Mouse (Mus musculus) cortical plate, adult 2 months (tissue): ENCODE results near the gene Cd6. TPM values are rescaled to one million over a fixed set of nuclear protein-coding genes. Genes with fewer than 3 reads are reported as not detected.

ENCODE experiments used
- H3K27ac ChIP-seq: fragments of 200-500 bp; 2 replicates; pipeline ENCODE4 v1.5.1; 2012; ENCODE audit warnings: low read length, control low read depth, inconsistent platforms; ENCODE audit not compliant: insufficient read depth
- H3K4me1 ChIP-seq: fragments of 200-500 bp; 2 replicates; pipeline ENCODE4 v1.6.1; 2011; ENCODE audit warnings: low read length; ENCODE audit not compliant: control insufficient read depth, insufficient read depth
- H3K4me3 ChIP-seq: fragments of 200-500 bp; 2 replicates; pipeline ENCODE4 v1.5.1; 2011; ENCODE audit warnings: mild to moderate bottlenecking, low read length, control low read depth; ENCODE audit not compliant: insufficient read depth
- CTCF ChIP-seq: fragments of 200-500 bp; IDR thresholded peaks from 2 replicates; pipeline ENCODE4 v1.5.1; 2011; ENCODE audit warnings: mild to moderate bottlenecking, control low read depth, low read length; ENCODE audit not compliant: insufficient read depth; ENCODE audit errors: extremely low read depth
- POLR2A ChIP-seq: fragments of 200-500 bp; IDR thresholded peaks from 2 replicates; pipeline ENCODE4 v1.6.1; 2011; ENCODE audit warnings: mild to moderate bottlenecking, low read length, control low read depth; ENCODE audit not compliant: insufficient read depth; ENCODE audit errors: extremely low read depth
- polyA plus RNA-seq: library from polyadenylated mRNA; depleted of rRNA; stranded (reverse); fragments of >200 nt; gene quantifications from 2 replicates; pipeline ENCODE4 v1.2.3, GENCODE M21; 2012

The Cd6 gene
- polyA plus RNA-seq, 1 experiment: 6.0 TPM

- Histone ChIP-seq H3K27ac (no peak overlapping the region), H3K4me3 (no peak overlapping the region), H3K4me1 (peaks cover 1% of the 10 kb centered on the region; the same call in 1 of the 2 replicates)
- TF ChIP-seq POLR2A: no peak
- no peak for TF ChIP-seq CTCF
These were observed 36.5 kb upstream of the Cd6 start for GRCm38 (mm10) chr19:10866351-10866750.

- Histone ChIP-seq H3K4me1 (no peaks in the 10 kb centered on the region), H3K4me3 (no peak overlapping the region), H3K27ac (no peak overlapping the region)
- TF ChIP-seq CTCF (no peak), POLR2A (no peak)
These were observed 30.2 kb upstream of the Cd6 start for GRCm38 (mm10) chr19:10860072-10860497.

DNA sequence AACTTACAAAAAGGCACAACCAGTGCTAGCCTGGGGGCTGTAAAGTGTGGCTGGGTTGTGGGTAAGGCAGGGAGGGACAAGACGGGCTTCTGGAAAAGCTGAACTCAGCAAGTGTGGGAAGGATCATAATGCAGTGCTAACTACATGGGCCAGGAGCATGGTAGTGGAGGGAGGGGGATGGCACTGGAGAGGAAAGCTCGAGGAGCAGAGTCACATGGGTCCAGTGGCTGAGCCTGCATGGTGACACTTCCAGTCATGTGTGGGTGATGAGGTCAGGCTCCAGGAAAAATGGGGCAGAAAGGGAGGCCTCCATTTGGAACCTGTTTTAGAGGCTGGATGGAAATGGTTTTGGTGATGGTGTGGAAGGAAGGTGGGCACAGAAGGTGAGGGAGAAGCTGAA lies 26.7 kb upstream of the Cd6 start:
- Histone ChIP-seq H3K4me1 (no peaks in the 10 kb centered on the region), H3K27ac (no peak overlapping the region)

DNA sequence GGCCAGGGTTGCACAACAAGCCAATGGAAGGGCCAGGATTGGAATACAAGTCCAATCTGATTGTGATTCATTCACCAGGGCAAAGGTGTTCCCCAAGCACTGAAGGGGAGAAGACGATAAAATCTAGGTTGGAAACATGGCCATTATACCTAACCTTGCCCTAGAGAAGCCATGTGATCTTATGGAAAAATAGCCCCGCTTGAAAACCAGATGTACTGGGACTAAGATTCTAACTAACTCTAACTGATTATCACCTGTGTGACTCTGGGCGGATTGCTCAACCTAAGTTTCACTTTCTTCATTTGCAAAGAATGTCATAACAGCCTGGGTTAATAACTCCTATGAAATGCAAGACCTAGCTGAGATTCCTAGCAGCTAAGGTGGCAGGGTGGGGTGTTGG lies 25.6 kb upstream of the Cd6 start:
- no peak for TF ChIP-seq POLR2A
- TF ChIP-seq CTCF: no peak
- Histone ChIP-seq H3K4me3 (no peak overlapping the region), H3K4me1 (no peaks in the 10 kb centered on the region), H3K27ac (no peak overlapping the region)

More for the DNA sequence above, 26.7 kb upstream of the Cd6 start:
- no peak overlapping the region for H3K4me3 ChIP-seq
- no peak for TF ChIP-seq CTCF
- TF ChIP-seq POLR2A: no peak

GRCm38 (mm10) chr19:10847311-10848087 lies 17.6 kb upstream of the Cd6 start:
- H3K4me1 ChIP-seq: no peaks in the 10 kb centered on the region
- no peak overlapping the region for H3K4me3 ChIP-seq
- TF ChIP-seq CTCF (no peak), POLR2A (no peak)
- no peak overlapping the region for H3K27ac ChIP-seq

GRCm38 (mm10) chr19:10846150-10846549 lies 16.3 kb upstream of the Cd6 start:
- no peak overlapping the region for H3K27ac ChIP-seq
- no peaks in the 10 kb centered on the region for H3K4me1 ChIP-seq
- H3K4me3 ChIP-seq: no peak overlapping the region
- no peak for TF ChIP-seq POLR2A
- TF ChIP-seq CTCF: no peak

GRCm38 (mm10) chr19:10845454-10845853 lies 15.6 kb upstream of the Cd6 start:
- TF ChIP-seq CTCF (no peak), POLR2A (no peak)
- H3K4me3 ChIP-seq: no peak overlapping the region
- no peak overlapping the region for H3K27ac ChIP-seq
- H3K4me1 ChIP-seq: no peaks in the 10 kb centered on the region

GRCm38 (mm10) chr19:10844206-10844605 lies 14.3 kb upstream of the Cd6 start:
- Histone ChIP-seq H3K4me1 (no peaks in the 10 kb centered on the region), H3K4me3 (no peak overlapping the region), H3K27ac (no peak overlapping the region)
- no peak for TF ChIP-seq POLR2A
- TF ChIP-seq CTCF: no peak

- TF ChIP-seq CTCF: no peak
- no peak for TF ChIP-seq POLR2A
- Histone ChIP-seq H3K4me3 (no peak overlapping the region), H3K4me1 (no peaks in the 10 kb centered on the region), H3K27ac (no peak overlapping the region)
These were observed 13.1 kb upstream of the Cd6 start for GRCm38 (mm10) chr19:10842914-10843313.
